Mouse (Mus musculus): ENCODE measurements at regions not wholly inside any gene's neighbourhood (a gene's known extent, or its start where the extent isn't known, plus 50 kb on each side); places are given as distances from the start of the nearest gene placed in this dataset.
A peak's percentile ranks its signal among the peaks of the same experiment; 100 is the strongest.

DNA sequence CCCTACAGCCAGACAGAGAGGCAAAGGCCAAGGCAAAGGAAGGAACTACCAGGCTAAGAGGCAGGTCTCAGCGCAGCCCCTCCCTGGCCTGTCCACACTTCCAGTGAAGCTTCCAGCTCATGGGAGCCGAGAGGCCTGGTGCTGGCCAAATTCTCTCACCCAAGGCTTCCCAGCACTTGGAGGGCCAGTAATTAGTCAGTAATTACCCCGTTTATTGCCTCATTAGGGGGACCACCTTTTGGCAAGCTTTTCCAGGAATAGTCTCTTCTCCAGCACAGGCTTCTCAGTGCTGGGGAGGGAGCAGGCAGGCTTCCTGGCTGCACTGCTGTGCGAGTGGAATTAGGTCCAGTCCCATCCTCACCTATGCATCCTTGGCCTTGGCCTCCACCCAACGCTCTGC, 252.8 kb upstream of the Nxpe4 start:
- peak; percentile 25 for DNase-seq (ENCODE audit: inconsistent ontology term)

DNA sequence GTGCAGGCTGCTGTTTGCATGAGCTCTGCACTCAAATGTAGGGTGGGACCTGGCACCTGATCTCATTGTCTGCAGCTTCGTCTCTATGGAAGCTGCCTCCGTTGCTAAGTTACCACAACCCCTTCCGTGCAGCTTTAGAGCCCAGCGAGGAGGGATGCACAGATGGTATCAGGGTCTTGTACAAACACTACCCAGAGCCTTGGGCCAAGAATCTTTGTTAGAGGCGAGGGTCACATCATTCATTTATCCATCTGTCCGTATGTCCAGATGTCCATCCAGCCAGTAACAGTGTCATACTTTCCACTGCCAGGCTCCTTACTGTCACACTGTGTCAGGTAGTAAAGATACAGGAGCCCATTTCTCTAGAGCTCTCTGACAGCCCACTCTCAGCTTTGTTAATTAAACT, 251.3 kb upstream of the Nxpe4 start:
- no peak for DNase-seq (ENCODE audit: inconsistent ontology term)

GRCm38 (mm10) chr9:47912823-47913222, 249.0 kb upstream of the Nxpe4 start:
- DNase-seq (ENCODE audit: inconsistent ontology term), result no peak

DNA sequence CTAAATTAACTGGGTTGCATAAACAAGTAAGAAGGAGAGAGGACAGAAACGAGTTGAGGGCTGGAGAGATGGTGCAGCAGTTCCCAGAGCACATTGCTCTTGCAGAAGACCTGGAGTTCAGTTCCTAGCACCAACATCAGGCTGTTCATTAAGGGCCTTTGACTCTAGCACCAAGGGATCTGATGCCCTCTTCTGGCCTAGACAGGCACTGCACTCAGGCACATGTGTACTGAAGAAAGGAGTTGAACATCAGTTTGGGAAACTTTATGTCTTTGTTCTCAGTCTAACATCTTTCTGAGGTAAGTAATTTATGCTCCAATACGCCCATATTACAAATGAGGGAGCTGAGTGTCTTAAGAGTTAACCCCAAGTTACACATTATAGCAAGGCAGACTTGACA, 226.5 kb upstream of the Nxpe4 start:
- no peak for DNase-seq (ENCODE audit: inconsistent ontology term)

GRCm38 (mm10) chr9:47935957-47936457, 225.8 kb upstream of the Nxpe4 start:
- no peak for DNase-seq (ENCODE audit: inconsistent ontology term)

DNA sequence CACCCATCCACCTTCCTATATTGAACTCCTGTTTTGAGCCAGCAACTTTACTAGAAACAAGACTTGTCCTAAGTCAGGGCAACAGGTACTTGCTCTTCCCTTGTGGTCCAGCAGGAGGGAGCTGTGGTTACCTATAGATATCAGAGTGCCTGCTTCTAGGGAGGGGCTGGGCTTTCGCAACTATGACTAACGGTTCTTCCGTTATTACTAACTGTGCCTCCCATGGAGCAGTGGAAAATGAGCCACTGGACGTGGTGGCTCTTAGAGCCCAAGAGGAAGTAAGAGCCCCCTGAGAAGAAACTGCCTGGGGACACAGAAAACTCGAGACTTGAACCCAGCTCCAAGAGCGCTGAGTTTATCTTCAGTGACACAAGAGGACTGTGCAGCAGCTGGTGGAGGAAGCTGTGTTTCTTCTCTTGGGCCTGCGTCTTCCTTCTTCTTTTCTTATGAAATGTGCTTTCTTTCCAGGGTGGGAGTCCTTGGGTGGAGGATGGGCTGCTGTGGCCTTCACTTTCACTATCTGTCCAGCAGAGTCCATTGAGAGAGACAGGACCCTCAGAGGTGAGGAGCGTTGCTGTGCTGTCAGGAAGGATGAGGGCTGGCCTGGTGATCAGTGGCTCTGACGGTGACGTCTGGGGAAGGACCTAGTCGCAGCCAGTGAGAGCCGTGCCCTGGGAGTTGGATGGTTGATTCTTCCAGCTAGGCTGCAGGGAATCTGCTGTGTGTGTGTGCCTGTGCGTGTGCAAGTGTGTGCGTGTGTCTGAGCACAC, 222.7 kb upstream of the Nxpe4 start:
- DNase-seq (ENCODE audit: inconsistent ontology term), result no peak

GRCm38 (mm10) chr9:47942761-47943583, 218.9 kb upstream of the Nxpe4 start:
- DNase-seq (ENCODE audit: inconsistent ontology term), result no peak

GRCm38 (mm10) chr9:47946226-47946625, 215.6 kb upstream of the Nxpe4 start:
- DNase-seq (ENCODE audit: inconsistent ontology term), result no peak

- no peak for DNase-seq (ENCODE audit: inconsistent ontology term)
Observed at GRCm38 (mm10) chr9:47957881-47958280, 203.9 kb upstream of the Nxpe4 start.

- DNase-seq (ENCODE audit: inconsistent ontology term), result peak; percentile 3
Observed at GRCm38 (mm10) chr9:47958861-47959260, 203.0 kb upstream of the Nxpe4 start.

- DNase-seq (ENCODE audit: inconsistent ontology term), result no peak
Observed at GRCm38 (mm10) chr9:47961176-47961575, 200.6 kb upstream of the Nxpe4 start.

DNA sequence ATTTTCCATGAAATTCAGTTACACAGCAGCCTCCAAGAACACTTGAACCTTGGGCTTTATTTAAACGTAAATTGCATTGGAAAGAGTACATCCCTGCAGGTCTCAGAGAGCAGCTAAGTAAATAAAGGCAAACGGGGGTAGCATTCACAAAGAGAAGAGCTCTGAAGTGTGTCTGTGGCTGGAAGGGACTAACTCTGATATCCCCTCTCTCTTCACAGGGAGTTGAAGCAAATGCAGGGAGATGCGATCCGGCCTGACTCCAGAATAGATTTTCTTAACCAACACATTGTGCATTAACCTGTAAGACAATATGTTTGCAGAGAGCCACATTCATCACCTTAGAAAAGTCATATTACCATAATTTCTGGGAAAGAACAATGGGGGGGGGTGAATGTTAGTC, 199.7 kb upstream of the Nxpe4 start:
- DNase-seq (ENCODE audit: inconsistent ontology term), result no peak

GRCm38 (mm10) chr9:47962589-47962988, 199.2 kb upstream of the Nxpe4 start:
- DNase-seq (ENCODE audit: inconsistent ontology term), result no peak

DNA sequence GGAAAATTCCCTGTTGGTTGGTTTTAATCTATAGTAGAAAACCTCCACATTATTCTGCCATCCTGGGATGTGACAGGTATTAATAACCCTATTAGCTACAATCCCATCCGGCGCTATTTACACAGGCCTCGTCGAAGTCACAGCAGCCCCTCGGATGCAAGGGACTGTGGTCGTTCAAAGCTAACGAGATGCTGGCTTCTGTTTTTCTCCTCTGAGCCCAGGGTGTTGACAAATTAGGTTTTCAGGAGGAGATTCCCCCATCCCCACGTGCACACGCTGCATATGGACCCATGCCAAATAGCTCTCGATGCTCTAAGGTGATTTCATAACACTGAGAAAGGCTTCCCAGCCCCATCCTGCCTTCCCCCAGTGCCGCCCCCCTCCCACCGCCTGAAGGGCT, 188.7 kb upstream of the Nxpe4 start:
- no peak for DNase-seq (ENCODE audit: inconsistent ontology term)

- DNase-seq (ENCODE audit: inconsistent ontology term), result peak; percentile 4
Observed at GRCm38 (mm10) chr9:47985356-47986111, 176.3 kb upstream of the Nxpe4 start.

GRCm38 (mm10) chr9:47987266-47987665, 174.6 kb upstream of the Nxpe4 start:
- DNase-seq (ENCODE audit: inconsistent ontology term), result no peak

- no peak for DNase-seq (ENCODE audit: inconsistent ontology term)
Observed at GRCm38 (mm10) chr9:47994671-47995070, 167.2 kb upstream of the Nxpe4 start.

DNA sequence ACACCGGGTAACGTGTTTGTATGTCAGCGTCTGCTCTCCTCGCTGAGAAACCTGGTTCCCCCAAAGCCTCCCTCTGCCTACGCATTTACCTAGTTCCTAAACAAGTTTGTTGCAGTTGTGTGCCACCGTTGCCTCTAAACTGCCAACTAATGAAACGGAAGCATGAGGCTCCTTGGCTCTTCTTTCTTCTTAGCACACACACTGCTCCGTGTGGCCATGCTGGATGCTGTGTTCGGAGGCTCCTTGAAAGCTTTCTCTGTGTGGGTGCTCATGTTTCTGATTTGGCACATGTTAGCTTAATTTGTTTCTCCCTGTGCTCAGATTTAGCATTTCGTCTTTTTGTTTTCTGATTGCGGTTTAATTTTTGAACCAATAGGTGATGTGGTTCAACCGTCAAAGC, 162.2 kb upstream of the Nxpe4 start:
- DNase-seq (ENCODE audit: inconsistent ontology term), result no peak

DNA sequence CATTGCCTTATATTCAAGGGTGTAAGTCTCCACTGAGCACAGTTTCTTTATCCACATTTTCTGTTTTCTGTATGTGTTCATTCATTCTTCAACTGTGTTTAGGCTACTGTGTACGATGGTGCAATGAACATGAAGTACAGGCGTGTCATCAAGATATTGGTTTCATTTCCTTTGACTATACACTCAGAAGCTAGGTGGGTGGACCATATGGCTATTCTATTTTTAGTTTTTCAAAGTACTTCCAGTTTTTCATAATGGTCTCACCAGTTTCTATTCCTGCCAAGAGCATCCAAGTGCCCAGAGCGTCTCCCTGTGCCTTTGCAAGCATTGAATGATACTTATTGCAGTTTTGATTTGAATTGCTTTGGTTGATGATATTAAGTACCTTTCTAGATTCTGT, 132.8 kb upstream of the Nxpe4 start:
- DNase-seq (ENCODE audit: inconsistent ontology term), result no peak

DNA sequence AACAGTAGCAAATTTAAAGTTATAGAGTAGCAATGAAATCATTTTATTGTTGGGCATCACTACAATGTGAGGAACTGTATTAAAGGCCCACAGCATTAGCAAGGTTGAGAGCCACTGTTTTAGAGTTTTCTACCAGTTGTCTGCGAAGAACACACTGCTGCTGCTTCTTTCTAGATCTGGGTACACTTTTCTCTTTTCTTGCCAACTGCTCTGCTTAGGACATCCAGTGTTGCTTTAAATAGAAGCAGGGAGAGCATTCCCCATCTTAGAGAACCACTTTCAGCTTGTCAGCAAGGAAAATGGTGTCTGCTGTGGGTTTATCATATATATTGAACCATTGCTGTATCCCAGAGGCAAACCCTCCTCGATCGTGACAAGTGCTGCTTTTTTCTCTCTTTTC, 131.0 kb upstream of the Nxpe4 start:
- no peak for DNase-seq (ENCODE audit: inconsistent ontology term)

DNA sequence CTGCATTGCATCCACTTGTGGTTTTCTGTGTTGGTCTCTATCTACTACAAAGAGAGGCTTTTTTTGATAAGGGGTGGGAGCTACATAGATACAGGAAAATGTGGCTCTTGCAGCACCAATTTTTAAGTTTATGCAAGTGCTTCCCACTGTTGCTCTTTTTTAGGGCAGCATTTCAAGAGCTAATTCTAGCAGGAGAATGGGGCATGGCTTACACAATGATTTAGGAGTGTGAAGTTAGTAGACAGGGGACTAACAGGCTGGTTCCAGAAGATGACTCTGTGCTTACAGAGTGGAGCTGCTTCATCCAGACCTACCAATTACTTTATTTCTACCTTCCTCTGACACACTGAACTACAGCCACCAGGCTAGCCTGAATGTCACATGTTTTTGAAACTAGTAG, 125.9 kb upstream of the Nxpe4 start:
- DNase-seq (ENCODE audit: inconsistent ontology term), result no peak

GRCm38 (mm10) chr9:48044826-48045225, 117.0 kb upstream of the Nxpe4 start:
- DNase-seq (ENCODE audit: inconsistent ontology term), result no peak

All from Muller cell, postnatal 12 days (primary cell).